Mouse (Mus musculus) forebrain, embryonic 11.5 days (tissue): ENCODE measurements around the gene Tmem131l. TPM values are rescaled to one million over a fixed set of nuclear protein-coding genes. Genes with fewer than 3 reads are reported as not detected.
"Not testable (repeated sequence)": the region's sequence is repeated elsewhere in the genome, so short reads cannot be mapped to it uniquely, and the experiment has no call there.

Experiments used
- ATAC-seq: fragments of 200-750 bp; cut with Nextera tagmentation; replicated peaks from 2 replicates; pipeline ENCODE4 v1.8.0; 2017; ENCODE audit warnings: moderate TSS enrichment; ENCODE audit not compliant: low FRiP score
- DNase-seq: peaks from one replicate; pipeline ENCODE4 v3.0.0-alpha.2; 2017; ENCODE audit warnings: low spot score
- H3K27ac ChIP-seq: fragments of 300-500 bp; sonication (generic); 2 replicates; pipeline ENCODE4 v1.5.1; 2014; ENCODE audit warnings: low read depth, low read length
- H3K27me3 ChIP-seq: fragments of 300-500 bp; sonication (generic); 2 replicates; pipeline ENCODE4 v1.6.1; 2014; ENCODE audit warnings: mild to moderate bottlenecking, low read length, mixed read lengths; ENCODE audit not compliant: control insufficient read depth, insufficient read depth
- H3K36me3 ChIP-seq: fragments of 300-500 bp; sonication (generic); 2 replicates; pipeline ENCODE4 v1.6.1; 2014; ENCODE audit warnings: mild to moderate bottlenecking, low read length, moderate library complexity, mixed read lengths; ENCODE audit not compliant: control insufficient read depth, insufficient read depth
- H3K4me1 ChIP-seq: fragments of 300-500 bp; sonication (generic); replicated peaks from 2 replicates; pipeline ENCODE4 v1.6.1; 2014; ENCODE audit warnings: low read length, mixed read lengths; ENCODE audit not compliant: control insufficient read depth, insufficient read depth
- H3K4me2 ChIP-seq: fragments of 300-500 bp; sonication (generic); 2 replicates; pipeline ENCODE4 v1.6.1; 2014; ENCODE audit warnings: low read depth, mild to moderate bottlenecking, low read length, moderate library complexity, mixed read lengths; ENCODE audit not compliant: severe bottlenecking
- H3K4me3 ChIP-seq: fragments of 300-500 bp; sonication (generic); 2 replicates; pipeline ENCODE4 v1.5.1; 2014; ENCODE audit warnings: low read depth, low read length
- H3K9ac ChIP-seq: fragments of 300-500 bp; sonication (generic); 2 replicates; pipeline ENCODE4 v1.6.1; 2014; ENCODE audit warnings: low read length
- H3K9me3 ChIP-seq: fragments of 300-500 bp; sonication (generic); 2 replicates; pipeline ENCODE4 v1.6.1; 2016; ENCODE audit warnings: low read length, mixed read lengths; ENCODE audit not compliant: control insufficient read depth
- WGBS: fragments of 180-500 bp; shearing (Covaris S2); extraction: QIAGEN DNeasy Blood & Tissue Kit; methylation state at CpG from one replicate; pipeline ENCODE4 v1.1.7; 2014; 5-methylcytosine and 5-hydroxymethylcytosine counted together
- polyA plus RNA-seq: library from polyadenylated mRNA; unstranded; fragments of >200 nt; fragmentation: Nextera tagmentation; extraction: Ambion mirVana; gene quantifications from 2 replicates; pipeline ENCODE4 v1.2.1, GENCODE M21; 2014

Tmem131l gene
- polyA plus RNA-seq, 1 experiment from 2014 or later = 96.0 TPM

DNA sequence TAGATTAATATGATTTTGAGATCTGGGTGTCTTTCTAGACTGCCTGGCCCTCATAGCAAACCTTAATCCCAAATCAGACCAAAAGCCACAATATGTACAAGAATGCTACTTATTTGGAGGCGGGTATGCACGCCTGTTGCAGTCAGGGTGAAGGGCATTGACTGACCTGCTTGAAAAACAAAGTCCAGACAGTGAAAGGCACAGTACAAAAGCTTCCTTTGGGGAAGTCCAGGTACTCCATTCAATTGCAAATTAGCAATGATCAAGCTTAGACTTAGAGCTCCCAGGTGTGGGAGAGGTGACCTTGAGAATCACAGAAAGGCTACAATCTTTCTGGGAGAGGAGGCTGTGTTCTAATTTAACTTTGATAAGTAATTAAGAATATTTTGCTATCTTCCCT, 167.1 kb downstream of the Tmem131l start:
- H3K27me3 ChIP-seq, H3K4me2 ChIP-seq, H3K9ac ChIP-seq, H3K36me3 ChIP-seq, DNase-seq, H3K4me1 ChIP-seq, H3K4me3 ChIP-seq, H3K27ac ChIP-seq, H3K9me3 ChIP-seq, ATAC-seq: not testable (repeated sequence)
- WGBS = 77% methylated on average over 2 of the region's 2 CpGs

DNA sequence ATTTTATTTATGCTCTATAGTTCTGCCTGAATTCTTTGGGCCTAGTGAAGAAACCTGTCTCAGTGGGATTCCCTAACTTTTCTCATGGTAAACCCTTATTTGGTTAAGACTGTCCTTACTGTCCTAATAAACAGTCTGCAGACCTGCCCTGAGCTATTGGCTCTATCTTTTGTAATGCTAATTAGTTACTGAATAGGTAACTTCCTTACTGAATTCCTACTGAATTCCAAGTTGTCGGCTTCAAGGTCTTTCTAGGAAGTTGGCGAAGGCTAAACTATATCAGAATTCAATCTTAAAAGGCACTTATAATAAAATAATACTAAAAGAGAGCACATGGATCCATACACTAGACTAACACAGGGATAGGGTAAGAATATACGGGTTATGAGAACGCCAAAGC, 168.0 kb downstream of the Tmem131l start:
- H3K27me3 ChIP-seq, H3K36me3 ChIP-seq, H3K9me3 ChIP-seq, H3K4me1 ChIP-seq, H3K9ac ChIP-seq, ATAC-seq, H3K4me3 ChIP-seq, H3K4me2 ChIP-seq, DNase-seq, H3K27ac ChIP-seq: not testable (repeated sequence)
- WGBS = 87% methylated on average over 4 of the region's 4 CpGs

DNA sequence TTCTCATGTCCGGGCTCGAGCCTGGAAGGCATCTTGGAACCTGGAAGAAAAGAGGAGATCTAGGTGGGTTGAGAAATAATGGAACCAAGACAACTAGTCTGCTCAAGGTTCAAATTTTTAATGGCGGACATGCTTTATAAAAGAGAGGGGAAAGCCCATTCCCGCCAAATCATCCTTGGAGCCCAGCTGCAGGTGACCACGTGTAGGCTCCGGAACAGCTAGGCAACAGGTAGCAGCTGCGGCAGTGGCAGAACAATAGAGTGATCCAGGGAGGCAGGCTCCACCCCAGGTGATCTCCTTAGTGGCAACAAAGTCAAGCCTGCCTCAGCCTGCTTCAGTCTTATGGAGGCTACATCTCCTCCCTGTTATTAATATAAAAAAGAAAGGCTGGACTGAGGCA, 168.4 kb downstream of the Tmem131l start:
- not testable (repeated sequence) for H3K4me1 ChIP-seq, H3K9ac ChIP-seq, H3K4me2 ChIP-seq, H3K9me3 ChIP-seq, H3K27ac ChIP-seq, H3K27me3 ChIP-seq, DNase-seq, ATAC-seq, H3K36me3 ChIP-seq, H3K4me3 ChIP-seq
- 90% methylated on average over 7 of the region's 7 CpGs for WGBS

DNA sequence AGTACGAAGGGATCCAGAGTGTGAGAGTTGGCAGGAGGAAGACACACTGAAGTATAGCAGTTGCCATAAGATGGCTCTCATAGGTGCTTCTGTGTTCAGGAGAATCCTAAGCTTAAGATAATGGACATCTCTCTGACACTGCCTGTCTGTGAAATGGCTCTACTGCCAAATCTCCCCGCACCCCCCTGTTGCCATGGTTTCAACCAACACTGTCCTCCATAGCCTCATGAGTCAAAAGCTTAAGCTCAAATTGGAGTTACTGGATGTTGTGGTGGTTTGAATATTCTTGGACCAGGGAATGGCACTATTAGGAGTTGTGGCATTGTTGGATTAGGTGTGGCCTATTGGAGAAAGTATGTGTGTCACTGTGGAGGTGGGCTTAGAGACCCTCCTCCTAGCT, 170.2 kb downstream of the Tmem131l start:
- ATAC-seq = no peak
- WGBS = 88% methylated on average over 2 of the region's 2 CpGs
- no peak overlapping the region for H3K27ac ChIP-seq
- no peak overlapping the region for H3K4me2 ChIP-seq
- no peaks in the 10 kb centered on the region for H3K4me1 ChIP-seq
- H3K36me3 ChIP-seq = no peaks in the 10 kb centered on the region
- H3K4me3 ChIP-seq = no peak overlapping the region
- DNase-seq = no peak
- H3K9me3 ChIP-seq = no peaks in the 10 kb centered on the region
- H3K27me3 ChIP-seq = no peaks in the 10 kb centered on the region
- H3K9ac ChIP-seq = no peak overlapping the region

DNA sequence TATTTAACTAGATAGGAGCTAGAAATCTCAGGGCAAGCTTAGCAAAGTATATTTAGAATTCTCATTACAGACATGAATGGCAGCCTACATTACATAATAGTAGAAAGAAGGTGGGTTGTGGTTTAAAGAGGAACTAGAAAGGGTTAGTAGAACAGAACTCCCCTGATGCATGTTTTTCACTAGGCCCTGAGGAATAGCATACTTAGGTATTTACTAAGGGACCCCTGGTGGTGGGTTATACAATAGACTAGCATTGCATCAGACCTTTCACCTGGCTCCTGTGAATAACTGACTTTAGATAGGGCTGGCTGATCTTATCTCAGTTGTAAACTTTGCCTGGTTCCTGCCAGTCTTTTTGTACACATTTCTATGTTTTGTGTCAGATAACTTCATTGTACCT, 172.9 kb downstream of the Tmem131l start:
- ATAC-seq, DNase-seq, H3K9ac ChIP-seq, H3K4me1 ChIP-seq, H3K27me3 ChIP-seq, H3K4me3 ChIP-seq, H3K36me3 ChIP-seq, H3K4me2 ChIP-seq, H3K9me3 ChIP-seq, H3K27ac ChIP-seq: not testable (repeated sequence)

DNA sequence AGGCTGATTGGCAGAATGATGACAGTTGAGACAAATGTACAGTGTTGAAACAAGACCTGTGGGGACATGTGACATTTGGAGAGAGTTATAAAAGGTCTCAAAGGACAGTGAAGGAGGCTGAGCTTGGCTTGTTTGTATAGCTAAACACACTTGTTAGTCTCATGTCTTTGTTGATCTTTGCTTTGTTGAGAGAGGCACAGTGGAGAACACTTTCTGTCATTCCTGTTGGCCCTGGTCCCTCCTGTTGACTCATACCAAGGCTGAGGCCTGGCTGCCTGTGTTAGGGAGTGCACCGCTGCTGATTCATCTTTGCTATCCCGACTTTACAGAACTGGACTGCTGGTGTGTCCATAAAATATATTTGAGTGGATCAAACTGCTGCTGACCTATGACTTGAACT, 174.8 kb downstream of the Tmem131l start:
- ATAC-seq (no peak), DNase-seq (no peak)
- Histone ChIP-seq H3K27me3 (no peaks in the 10 kb centered on the region), H3K9ac (no peak overlapping the region), H3K9me3 (no peaks in the 10 kb centered on the region), H3K4me2 (no peak overlapping the region), H3K27ac (no peak overlapping the region), H3K4me1 (no peaks in the 10 kb centered on the region), H3K36me3 (no peaks in the 10 kb centered on the region), H3K4me3 (no peak overlapping the region)
- 91% methylated on average over 2 of the region's 2 CpGs for WGBS

DNA sequence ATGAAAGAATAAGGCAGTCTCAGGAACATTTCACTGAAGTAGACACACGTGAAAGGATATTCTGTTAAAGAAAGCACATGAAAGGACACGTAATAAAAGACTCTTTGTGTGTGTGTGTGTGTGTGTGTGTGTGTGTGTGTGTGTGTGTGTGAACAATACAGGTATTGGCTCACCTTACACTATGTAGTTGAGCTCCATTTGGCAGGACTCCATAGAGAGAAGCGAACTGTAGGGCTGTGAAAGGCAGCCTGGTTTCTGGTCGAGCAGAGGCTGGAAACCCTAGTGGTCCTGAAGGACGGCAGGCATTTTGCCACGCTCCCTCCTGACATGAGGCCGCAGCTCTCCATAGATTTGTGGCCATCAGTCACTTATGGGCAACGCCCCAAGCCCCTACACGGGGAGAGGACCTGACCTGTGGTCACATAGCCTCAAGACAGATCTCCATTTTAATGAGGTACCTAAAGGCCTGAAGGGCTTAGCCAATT, 175.9 kb downstream of the Tmem131l start:
- WGBS = 83% methylated on average over 9 of the region's 9 CpGs
- ATAC-seq = no peak
- no peaks in the 10 kb centered on the region for H3K36me3 ChIP-seq
- no peak overlapping the region for H3K4me3 ChIP-seq
- H3K27ac ChIP-seq = no peak overlapping the region
- no peaks in the 10 kb centered on the region for H3K27me3 ChIP-seq
- no peak for DNase-seq
- no peaks in the 10 kb centered on the region for H3K4me1 ChIP-seq
- no peaks in the 10 kb centered on the region for H3K9me3 ChIP-seq
- H3K4me2 ChIP-seq = no peak overlapping the region
- H3K9ac ChIP-seq = no peak overlapping the region

DNA sequence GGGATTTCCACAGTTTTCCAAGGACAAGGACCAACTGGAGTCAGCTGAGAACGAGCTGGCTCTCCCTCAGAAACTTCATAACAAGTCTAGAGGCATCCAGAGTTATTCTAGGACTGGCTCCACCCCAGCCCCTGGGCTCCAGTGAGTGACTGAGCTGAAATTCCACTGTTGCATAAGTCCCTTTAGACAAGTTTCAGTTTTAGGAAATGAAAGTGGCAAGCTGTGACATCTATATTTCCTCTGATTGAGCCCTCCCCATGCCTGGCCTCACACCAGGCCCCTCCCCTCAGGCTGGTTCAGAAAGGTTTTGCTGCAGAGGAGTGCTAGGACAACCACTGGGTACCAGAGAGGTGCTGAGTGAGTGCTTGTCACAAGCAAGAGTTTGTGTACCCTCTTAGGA, 177.0 kb downstream of the Tmem131l start:
- no peak for ATAC-seq
- Histone ChIP-seq H3K27me3 (no peaks in the 10 kb centered on the region), H3K4me2 (no peak overlapping the region), H3K27ac (no peak overlapping the region), H3K9ac (no peak overlapping the region), H3K4me3 (no peak overlapping the region), H3K36me3 (no peaks in the 10 kb centered on the region), H3K9me3 (no peaks in the 10 kb centered on the region), H3K4me1 (no peaks in the 10 kb centered on the region)
- DNase-seq = no peak
- WGBS = 59% methylated on average over 1 of the region's 1 CpGs

DNA sequence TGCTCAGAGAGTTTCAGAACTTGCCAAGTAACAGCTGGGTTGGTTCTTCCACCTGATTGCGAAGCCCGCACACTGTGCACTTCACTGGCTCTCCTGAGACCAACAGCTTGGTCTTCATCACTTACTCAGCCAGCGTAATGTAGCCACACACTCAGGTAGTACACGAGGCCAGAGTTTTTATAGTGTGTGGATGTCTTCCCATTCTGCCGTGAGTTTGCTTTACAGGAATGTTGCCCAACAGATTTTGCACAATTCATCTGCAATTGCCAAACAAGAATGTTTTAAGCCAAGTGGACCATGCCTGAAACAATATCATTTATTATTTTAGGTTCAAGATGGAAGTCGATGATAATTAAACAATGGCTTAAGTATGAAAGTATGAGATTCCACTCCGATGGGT, 180.4 kb downstream of the Tmem131l start:
- DNase-seq (no peak), ATAC-seq (no peak)
- H3K36me3 ChIP-seq = no peaks in the 10 kb centered on the region
- no peak overlapping the region for H3K4me2 ChIP-seq
- H3K27me3 ChIP-seq = no peaks in the 10 kb centered on the region
- no peak overlapping the region for H3K27ac ChIP-seq
- H3K9ac ChIP-seq = no peak overlapping the region
- no peak overlapping the region for H3K4me3 ChIP-seq
- no peaks in the 10 kb centered on the region for H3K4me1 ChIP-seq
- no peaks in the 10 kb centered on the region for H3K9me3 ChIP-seq
- 92% methylated on average over 7 of the region's 7 CpGs for WGBS
